Mouse (Mus musculus) embryonic facial prominence, embryonic 15.5 days (tissue): ENCODE measurements around the gene Usp12. TPM values are rescaled to one million over a fixed set of nuclear protein-coding genes. Genes with fewer than 3 reads are reported as not detected.

Experiments used
- ATAC-seq: fragments of 200-750 bp; cut with Nextera tagmentation; 2 replicates; pipeline ENCODE4 v1.8.0; 2017; ENCODE audit warnings: low read depth, moderate TSS enrichment; ENCODE audit not compliant: insufficient number of reproducible peaks, low FRiP score, low TSS enrichment
- H3K27ac ChIP-seq: fragments of 300-500 bp; sonication (generic); replicated peaks from 2 replicates; pipeline ENCODE4 v1.5.1; 2015; ENCODE audit warnings: mild to moderate bottlenecking, inconsistent platforms
- H3K27me3 ChIP-seq: fragments of 300-500 bp; sonication (generic); 2 replicates; pipeline ENCODE4 v1.6.1; 2015; ENCODE audit warnings: inconsistent platforms
- H3K36me3 ChIP-seq: fragments of 300-500 bp; sonication (generic); 2 replicates; pipeline ENCODE4 v1.6.1; 2015; ENCODE audit warnings: mild to moderate bottlenecking, inconsistent platforms
- H3K4me1 ChIP-seq: fragments of 300-500 bp; sonication (generic); 2 replicates; pipeline ENCODE4 v1.6.1; 2015; ENCODE audit warnings: inconsistent platforms
- H3K4me2 ChIP-seq: fragments of 300-500 bp; sonication (generic); replicated peaks from 2 replicates; pipeline ENCODE4 v1.6.1; 2015; ENCODE audit warnings: mild to moderate bottlenecking, inconsistent platforms
- H3K4me3 ChIP-seq: fragments of 300-500 bp; sonication (generic); replicated peaks from 2 replicates; pipeline ENCODE4 v1.5.1; 2015; ENCODE audit warnings: mild to moderate bottlenecking, inconsistent platforms
- H3K9ac ChIP-seq: fragments of 300-500 bp; sonication (generic); 2 replicates; pipeline ENCODE4 v1.6.1; 2015; ENCODE audit warnings: inconsistent platforms
- H3K9me3 ChIP-seq: fragments of 300-500 bp; sonication (generic); replicated peaks from 2 replicates; pipeline ENCODE4 v1.6.1; 2016; ENCODE audit warnings: inconsistent platforms
- WGBS: fragments of 180-500 bp; shearing (Covaris S2); methylation state at CpG from one replicate; pipeline ENCODE4 v1.1.7; 2015; 5-methylcytosine and 5-hydroxymethylcytosine counted together
- polyA plus RNA-seq: library from polyadenylated mRNA; unstranded; fragments of >200 nt; fragmentation: Nextera tagmentation; extraction: Ambion mirVana; gene quantifications from 2 replicates; pipeline ENCODE4 v1.2.1, GENCODE M21; 2015

Gene Usp12
- 15.3 and 16.0 TPM in 2 replicates for polyA plus RNA-seq

GRCm38 (mm10) chr5:146794853-146795252 lies at the start of gene Usp12:
Gene Usp12 (minus strand): TSS chr5:146795006.
- H3K9ac ChIP-seq, result peak within 1 kb of the TSS; percentile 82
- ATAC-seq, result peak; percentile 98
- H3K4me2 ChIP-seq, result peak within 1 kb of the TSS; percentile 68
- H3K4me3 ChIP-seq, result peak within 1 kb of the TSS; percentile 94
- H3K4me1 ChIP-seq, result peaks cover 40% of the 10 kb centered on the region
- no peaks in the 10 kb centered on the region for H3K27me3 ChIP-seq
- H3K9me3 ChIP-seq, result no peaks in the 10 kb centered on the region
- under 1% methylated on average over 41 of the region's 51 CpGs for WGBS
- H3K36me3 ChIP-seq, result no peaks in the 10 kb centered on the region
- peak within 1 kb of the TSS; percentile 92 for H3K27ac ChIP-seq

GRCm38 (mm10) chr5:146844301-146844941 lies 49.6 kb upstream of the Usp12 start:
- 11% methylated on average over 6 of the region's 6 CpGs for WGBS
- no peak for ATAC-seq
- Histone ChIP-seq H3K9ac (peak overlapping the region; percentile 50), H3K4me2 (peak overlapping the region; percentile 100), H3K27me3 (no peaks in the 10 kb centered on the region), H3K27ac (peak overlapping the region; percentile 31; the same call in 1 of the 2 replicates), H3K36me3 (no peaks in the 10 kb centered on the region; the same call in 1 of the 2 replicates), H3K9me3 (no peaks in the 10 kb centered on the region), H3K4me3 (peak overlapping the region; percentile 65), H3K4me1 (peaks cover 27% of the 10 kb centered on the region)

GRCm38 (mm10) chr5:146841996-146842395 lies 47.2 kb upstream of the Usp12 start:
- H3K4me2 ChIP-seq, result no peak overlapping the region
- no peak overlapping the region for H3K27ac ChIP-seq
- no peak overlapping the region for H3K4me3 ChIP-seq
- H3K9ac ChIP-seq, result no peak overlapping the region
- H3K36me3 ChIP-seq, result peaks cover 17% of the 10 kb centered on the region
- no peaks in the 10 kb centered on the region for H3K27me3 ChIP-seq
- H3K9me3 ChIP-seq, result no peaks in the 10 kb centered on the region
- 91% methylated on average over 4 of the region's 4 CpGs for WGBS
- peaks cover 24% of the 10 kb centered on the region for H3K4me1 ChIP-seq
- ATAC-seq, result no peak

GRCm38 (mm10) chr5:146841301-146841700 lies 46.5 kb upstream of the Usp12 start:
- 54% methylated on average over 5 of the region's 5 CpGs for WGBS
- H3K4me2 ChIP-seq, result no peak overlapping the region
- ATAC-seq, result no peak
- H3K9me3 ChIP-seq, result no peaks in the 10 kb centered on the region
- H3K4me3 ChIP-seq, result no peak overlapping the region
- H3K27ac ChIP-seq, result no peak overlapping the region
- no peak overlapping the region for H3K9ac ChIP-seq
- H3K4me1 ChIP-seq, result peaks cover 18% of the 10 kb centered on the region
- H3K36me3 ChIP-seq, result peaks cover 24% of the 10 kb centered on the region
- no peaks in the 10 kb centered on the region for H3K27me3 ChIP-seq

GRCm38 (mm10) chr5:146840422-146840821 lies 45.6 kb upstream of the Usp12 start:
- 86% methylated on average over 4 of the region's 4 CpGs for WGBS
- no peak for ATAC-seq
- H3K27ac ChIP-seq, result no peak overlapping the region
- no peak overlapping the region for H3K9ac ChIP-seq
- no peaks in the 10 kb centered on the region for H3K9me3 ChIP-seq
- no peaks in the 10 kb centered on the region for H3K27me3 ChIP-seq
- H3K36me3 ChIP-seq, result peaks cover 32% of the 10 kb centered on the region
- peaks cover 10% of the 10 kb centered on the region for H3K4me1 ChIP-seq
- H3K4me2 ChIP-seq, result no peak overlapping the region
- no peak overlapping the region for H3K4me3 ChIP-seq

DNA sequence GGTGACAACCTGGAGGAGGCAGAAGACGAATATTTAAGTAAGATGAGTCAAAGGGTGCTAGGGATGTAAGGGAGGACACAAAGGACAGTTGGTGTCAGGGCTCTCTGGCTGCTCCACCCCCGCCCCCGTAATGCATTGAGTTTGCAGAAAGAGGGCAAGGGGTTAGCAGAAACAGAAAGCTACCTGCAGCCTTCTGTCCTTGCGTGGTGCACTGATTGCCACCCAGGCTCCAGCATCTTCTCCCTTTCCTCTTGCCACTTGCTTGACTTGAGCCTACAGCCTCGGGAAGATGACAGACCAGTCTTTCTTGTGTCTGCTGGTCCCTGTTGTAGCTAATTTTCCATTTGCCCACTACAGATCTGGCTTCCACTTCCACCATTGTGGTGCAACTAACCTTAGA lies 45.0 kb upstream of the Usp12 start:
- Histone ChIP-seq H3K36me3 (peaks cover 39% of the 10 kb centered on the region), H3K4me1 (peaks cover 6% of the 10 kb centered on the region), H3K4me3 (no peak overlapping the region), H3K27ac (no peak overlapping the region), H3K9me3 (no peaks in the 10 kb centered on the region), H3K9ac (no peak overlapping the region), H3K4me2 (no peak overlapping the region), H3K27me3 (no peaks in the 10 kb centered on the region)
- ATAC-seq, result no peak
- WGBS, result 58% methylated on average over 5 of the region's 5 CpGs

DNA sequence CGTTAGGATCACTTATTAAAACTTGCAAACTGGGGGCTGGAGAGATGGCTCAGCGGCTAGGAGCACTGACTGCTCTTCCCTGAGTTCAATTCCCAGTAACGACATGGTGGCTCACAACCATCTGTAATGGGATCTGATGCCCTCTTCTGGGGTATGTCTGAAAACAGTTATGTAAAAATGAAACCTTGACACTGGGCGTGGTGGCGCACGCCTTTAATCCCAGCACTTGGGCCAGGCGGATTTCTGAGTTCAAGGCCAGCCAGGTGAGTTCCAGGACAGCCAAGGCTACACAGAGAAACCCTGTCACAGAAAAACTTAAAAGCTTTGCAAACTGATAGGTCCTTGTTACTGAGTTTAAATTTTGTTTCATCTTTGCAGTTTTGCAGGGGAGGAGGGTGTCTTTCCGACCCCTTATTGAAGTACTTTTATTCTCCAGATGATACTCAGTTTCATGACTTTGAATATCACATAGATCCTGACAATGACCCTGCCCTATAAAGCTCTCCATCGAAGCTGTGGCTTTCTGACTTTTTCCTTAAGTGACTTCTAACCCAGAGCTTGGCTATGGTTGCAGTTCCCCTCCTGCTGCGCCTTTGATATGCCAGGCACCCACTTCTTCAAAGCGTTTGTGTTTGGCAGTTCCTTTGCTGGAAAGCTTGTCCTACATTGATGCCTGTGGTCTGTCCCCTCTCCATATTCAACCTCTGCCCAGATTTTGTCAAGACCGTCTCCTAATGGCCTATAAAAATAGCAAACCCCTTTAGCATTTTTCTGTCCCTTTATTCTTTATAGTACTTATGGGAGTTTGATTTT lies 44.2 kb upstream of the Usp12 start:
- no peak for ATAC-seq
- H3K36me3 ChIP-seq, result peaks cover 46% of the 10 kb centered on the region
- H3K4me1 ChIP-seq, result peaks cover 9% of the 10 kb centered on the region; the same call in 1 of the 2 replicates
- no peaks in the 10 kb centered on the region for H3K27me3 ChIP-seq
- no peak overlapping the region for H3K4me2 ChIP-seq
- no peaks in the 10 kb centered on the region for H3K9me3 ChIP-seq
- no peak overlapping the region for H3K4me3 ChIP-seq
- no peak overlapping the region for H3K27ac ChIP-seq
- H3K9ac ChIP-seq, result no peak overlapping the region
- WGBS, result 52% methylated on average over 12 of the region's 12 CpGs

- H3K36me3 ChIP-seq, result peaks cover 46% of the 10 kb centered on the region
- H3K9ac ChIP-seq, result no peak overlapping the region
- peaks cover 13% of the 10 kb centered on the region for H3K4me1 ChIP-seq
- no peak overlapping the region for H3K4me3 ChIP-seq
- no peak for ATAC-seq
- H3K27me3 ChIP-seq, result no peaks in the 10 kb centered on the region
- no peaks in the 10 kb centered on the region for H3K9me3 ChIP-seq
- H3K4me2 ChIP-seq, result no peak overlapping the region
- H3K27ac ChIP-seq, result no peak overlapping the region
- 58% methylated on average over 7 of the region's 7 CpGs for WGBS
Measured at GRCm38 (mm10) chr5:146837967-146838720, 43.3 kb upstream of the Usp12 start.

DNA sequence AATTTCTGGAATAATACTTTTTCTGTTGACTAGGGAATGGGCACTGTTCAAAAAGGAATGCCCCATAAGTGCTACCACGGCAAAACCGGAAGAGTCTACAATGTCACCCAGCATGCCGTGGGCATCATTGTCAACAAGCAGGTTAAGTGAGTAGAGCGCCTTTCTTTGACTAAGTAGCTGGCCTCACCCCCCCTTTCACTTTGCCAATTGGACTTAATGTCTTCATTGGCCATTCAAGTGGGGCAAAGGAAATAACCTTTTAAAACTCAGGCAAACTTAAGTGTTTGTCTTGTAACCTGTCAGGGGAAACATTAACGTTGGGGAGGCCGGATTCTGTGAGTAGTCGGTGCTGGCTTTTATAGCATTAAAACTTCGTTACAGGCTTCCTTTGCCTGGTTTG lies 40.2 kb upstream of the Usp12 start:
- Histone ChIP-seq H3K4me1 (peaks cover 19% of the 10 kb centered on the region), H3K27ac (no peak overlapping the region), H3K27me3 (no peaks in the 10 kb centered on the region), H3K9me3 (no peaks in the 10 kb centered on the region), H3K4me3 (no peak overlapping the region), H3K9ac (no peak overlapping the region), H3K4me2 (no peak overlapping the region), H3K36me3 (peaks cover 46% of the 10 kb centered on the region)
- ATAC-seq, result no peak
- WGBS, result 83% methylated on average over 8 of the region's 8 CpGs

GRCm38 (mm10) chr5:146833673-146834201 lies 38.9 kb upstream of the Usp12 start:
- peak overlapping the region; percentile 92; the same call in 1 of the 2 replicates for H3K27ac ChIP-seq
- peak overlapping the region; percentile 96 for H3K4me3 ChIP-seq
- no peaks in the 10 kb centered on the region for H3K27me3 ChIP-seq
- H3K4me2 ChIP-seq, result peak overlapping the region; percentile 62
- ATAC-seq, result no peak
- WGBS, result 13% methylated on average over 8 of the region's 8 CpGs
- H3K9ac ChIP-seq, result peak overlapping the region; percentile 96
- H3K36me3 ChIP-seq, result peaks cover 46% of the 10 kb centered on the region
- no peaks in the 10 kb centered on the region for H3K9me3 ChIP-seq
- H3K4me1 ChIP-seq, result peaks cover 19% of the 10 kb centered on the region
